Mouse (Mus musculus) intestine, embryonic 15.5 days (tissue): ENCODE data around the gene Gclc. TPM values are rescaled to one million over a fixed set of nuclear protein-coding genes. Genes with fewer than 3 reads are reported as not detected.

Experiments used
- ATAC-seq: fragments of 200-750 bp; cut with Nextera tagmentation; 2 replicates; pipeline ENCODE4 v1.8.0; 2017; ENCODE audit warnings: moderate TSS enrichment, moderate library complexity
- H3K27ac ChIP-seq: fragments of 300-500 bp; sonication (generic); 2 replicates; pipeline ENCODE4 v1.5.1; 2015; ENCODE audit warnings: mild to moderate bottlenecking, inconsistent platforms
- H3K27me3 ChIP-seq: fragments of 300-500 bp; sonication (generic); replicated peaks from 2 replicates; pipeline ENCODE4 v1.6.1; 2015; ENCODE audit warnings: inconsistent platforms
- H3K36me3 ChIP-seq: fragments of 300-500 bp; sonication (generic); 2 replicates; pipeline ENCODE4 v1.6.1; 2015; ENCODE audit warnings: inconsistent platforms
- H3K4me1 ChIP-seq: fragments of 300-500 bp; sonication (generic); replicated peaks from 2 replicates; pipeline ENCODE4 v1.6.1; 2015; ENCODE audit warnings: inconsistent platforms
- H3K4me2 ChIP-seq: fragments of 300-500 bp; sonication (generic); replicated peaks from 2 replicates; pipeline ENCODE4 v1.6.1; 2015; ENCODE audit warnings: mild to moderate bottlenecking, inconsistent platforms
- H3K4me3 ChIP-seq: fragments of 300-500 bp; sonication (generic); replicated peaks from 2 replicates; pipeline ENCODE4 v1.5.1; 2015; ENCODE audit warnings: inconsistent platforms
- H3K9ac ChIP-seq: fragments of 300-500 bp; sonication (generic); 2 replicates; pipeline ENCODE4 v1.6.1; 2015; ENCODE audit warnings: inconsistent platforms
- H3K9me3 ChIP-seq: fragments of 300-500 bp; sonication (generic); 2 replicates; pipeline ENCODE4 v1.6.1; 2016; ENCODE audit warnings: inconsistent platforms
- WGBS: fragments of 180-500 bp; shearing (Covaris S2); methylation state at CpG from one replicate; pipeline ENCODE4 v1.1.7; 2015; 5-methylcytosine and 5-hydroxymethylcytosine counted together
- polyA plus RNA-seq: library from polyadenylated mRNA; unstranded; fragments of >200 nt; fragmentation: Nextera tagmentation; extraction: Ambion mirVana; gene quantifications from 2 replicates; pipeline ENCODE4 v1.2.1, GENCODE M21; 2015

Gene Gclc
- polyA plus RNA-seq, 1 experiment from 2014 or later: 13.5 TPM

DNA sequence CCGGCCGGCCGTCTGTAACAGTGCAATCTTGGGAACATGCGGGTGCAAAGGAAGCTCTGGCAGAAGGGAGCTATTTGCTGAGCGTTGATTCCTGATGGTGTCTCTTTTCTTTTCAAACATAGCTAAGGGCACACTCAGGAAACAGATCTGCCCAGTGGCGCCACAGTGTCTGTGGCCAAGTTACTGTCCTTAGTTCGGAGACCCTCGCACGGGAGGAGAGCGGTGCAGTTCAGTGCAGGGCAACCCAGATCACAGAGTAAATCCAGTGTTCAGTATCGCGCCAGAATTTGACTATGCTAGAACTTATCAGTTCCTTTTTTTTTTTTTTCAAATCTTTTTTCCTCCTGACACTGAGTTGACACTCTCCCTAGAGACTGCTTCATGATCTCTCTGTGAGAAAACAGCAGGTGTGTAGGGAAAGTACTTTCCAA is 3.2 kb upstream of the Gclc start:
- Histone ChIP-seq H3K27me3 (no peaks in the 10 kb centered on the region), H3K9ac (peak overlapping the region; percentile 68), H3K9me3 (no peaks in the 10 kb centered on the region), H3K36me3 (no peaks in the 10 kb centered on the region), H3K4me1 (peaks cover 6% of the 10 kb centered on the region), H3K4me2 (peak overlapping the region; percentile 88), H3K4me3 (peak overlapping the region; percentile 64), H3K27ac (peak overlapping the region; percentile 85)
- under 1% methylated on average over 12 of the region's 12 CpGs for WGBS
- peak; percentile 13 for ATAC-seq

DNA sequence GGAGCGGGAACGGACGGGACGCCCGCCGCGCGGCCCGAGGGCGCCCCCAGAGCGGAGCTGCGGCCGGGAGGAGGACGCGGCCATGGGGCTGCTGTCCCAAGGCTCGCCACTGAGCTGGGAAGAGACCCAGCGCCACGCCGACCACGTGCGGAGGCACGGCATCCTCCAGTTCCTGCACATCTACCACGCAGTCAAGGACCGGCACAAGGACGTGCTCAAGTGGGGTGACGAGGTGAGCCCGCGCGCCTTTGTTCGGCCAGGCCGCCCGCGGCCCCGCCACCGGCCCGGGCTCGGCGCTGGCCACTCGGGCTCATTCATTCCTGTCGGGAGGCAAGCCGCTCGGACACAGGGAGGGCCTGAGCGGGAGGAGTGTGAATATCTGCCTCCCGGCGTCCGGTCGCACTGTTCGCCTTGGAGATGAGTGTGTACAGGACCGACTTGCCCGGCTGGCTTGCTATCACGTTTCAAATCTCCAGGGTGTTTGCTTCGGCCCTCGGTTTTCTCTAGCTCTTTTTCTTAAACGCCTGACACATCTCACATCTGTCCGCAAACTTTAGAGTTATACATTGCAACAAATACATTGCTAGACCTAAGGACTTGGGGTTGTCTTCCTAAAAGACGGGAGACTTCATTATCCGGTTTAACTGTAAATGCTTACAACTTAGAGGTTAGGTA is 530 bp downstream of the Gclc start:
- Histone ChIP-seq H3K4me3 (peak overlapping the region; percentile 82), H3K4me1 (peaks cover 10% of the 10 kb centered on the region), H3K36me3 (no peaks in the 10 kb centered on the region), H3K27ac (peak overlapping the region; percentile 82), H3K9me3 (no peaks in the 10 kb centered on the region), H3K27me3 (no peaks in the 10 kb centered on the region), H3K4me2 (peak overlapping the region; percentile 91), H3K9ac (peak overlapping the region; percentile 84)
- peak; percentile 81 for ATAC-seq
- under 1% methylated on average over 53 of the region's 57 CpGs for WGBS

DNA sequence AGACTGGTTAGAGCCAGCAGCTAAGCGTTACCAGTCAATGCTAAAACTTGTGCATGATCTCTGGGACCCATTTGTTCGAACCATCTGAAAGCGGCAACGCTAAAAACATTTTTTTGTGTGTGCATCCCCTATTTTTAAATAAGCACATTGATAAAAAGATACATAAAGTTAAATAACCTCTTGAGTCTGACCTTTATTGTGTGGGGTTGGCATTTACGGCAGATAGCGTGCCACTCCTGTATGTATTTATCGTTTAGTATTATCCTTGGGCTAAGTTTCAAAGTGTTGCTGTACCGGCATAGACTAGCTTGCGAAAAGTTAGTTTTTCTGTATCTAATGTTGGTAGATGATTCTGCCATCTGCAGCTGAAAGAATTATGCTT is 1.1 kb downstream of the Gclc start:
- Histone ChIP-seq H3K9ac (peak overlapping the region; percentile 84), H3K27me3 (no peaks in the 10 kb centered on the region), H3K27ac (no peak overlapping the region), H3K4me2 (peak overlapping the region; percentile 91), H3K36me3 (no peaks in the 10 kb centered on the region), H3K9me3 (no peaks in the 10 kb centered on the region), H3K4me3 (peak overlapping the region; percentile 82), H3K4me1 (peaks cover 7% of the 10 kb centered on the region)
- 15% methylated on average over 9 of the region's 9 CpGs for WGBS
- no peak for ATAC-seq

DNA sequence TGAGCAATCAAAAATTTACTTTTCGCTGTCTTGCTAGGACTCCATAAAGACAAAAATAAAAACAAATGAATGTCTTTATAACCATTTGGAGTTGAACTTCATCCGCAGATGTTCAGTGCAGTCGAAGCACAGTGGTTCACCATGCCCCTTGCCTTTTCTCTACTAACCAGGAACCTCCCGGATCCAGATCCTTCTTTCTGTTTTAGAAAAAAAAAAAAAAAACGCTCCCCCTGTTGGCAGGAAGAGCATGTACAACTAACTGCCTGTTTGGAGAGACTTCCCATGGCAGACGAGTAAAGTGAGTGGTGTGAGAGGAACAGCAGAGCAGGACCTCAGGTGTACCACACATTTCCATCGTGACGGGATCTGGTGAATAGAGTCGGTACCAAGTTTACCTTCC is 1.7 kb downstream of the Gclc start:
- 34% methylated on average over 9 of the region's 9 CpGs for WGBS
- Histone ChIP-seq H3K27ac (no peak overlapping the region), H3K4me3 (0 out of 2 replicates have a peak overlapping the region, but pooled peaks have one; percentile 82), H3K4me2 (peak overlapping the region; percentile 91), H3K27me3 (no peaks in the 10 kb centered on the region), H3K4me1 (peaks cover 7% of the 10 kb centered on the region), H3K9ac (no peak overlapping the region), H3K36me3 (no peaks in the 10 kb centered on the region), H3K9me3 (no peaks in the 10 kb centered on the region)
- no peak for ATAC-seq

DNA sequence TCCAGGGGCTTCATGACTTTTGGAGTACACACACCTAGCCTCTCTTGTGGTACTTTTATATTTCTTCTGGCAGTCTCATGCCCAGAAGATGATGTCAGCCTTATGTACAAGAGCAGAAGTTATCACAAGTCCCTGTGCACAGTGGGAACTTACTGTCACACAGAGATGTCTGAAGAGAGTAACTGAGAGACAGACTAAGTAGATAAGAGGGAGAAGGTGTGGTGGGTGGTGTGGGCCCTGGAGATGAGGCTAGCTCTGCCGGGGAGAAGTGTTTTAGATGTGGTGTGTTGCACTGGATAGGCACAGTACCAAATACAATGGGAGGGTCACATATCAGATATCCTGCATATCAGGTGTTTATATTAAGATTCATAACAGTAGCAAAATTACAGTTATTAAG is 3.0 kb downstream of the Gclc start:
- ATAC-seq: no peak
- Histone ChIP-seq H3K4me2 (no peak overlapping the region), H3K4me3 (no peak overlapping the region), H3K36me3 (no peaks in the 10 kb centered on the region), H3K4me1 (peaks cover 7% of the 10 kb centered on the region; the same call in 1 of the 2 replicates), H3K9ac (no peak overlapping the region), H3K27ac (no peak overlapping the region), H3K9me3 (no peaks in the 10 kb centered on the region), H3K27me3 (no peaks in the 10 kb centered on the region)
- 71% methylated on average over 1 of the region's 1 CpGs for WGBS

DNA sequence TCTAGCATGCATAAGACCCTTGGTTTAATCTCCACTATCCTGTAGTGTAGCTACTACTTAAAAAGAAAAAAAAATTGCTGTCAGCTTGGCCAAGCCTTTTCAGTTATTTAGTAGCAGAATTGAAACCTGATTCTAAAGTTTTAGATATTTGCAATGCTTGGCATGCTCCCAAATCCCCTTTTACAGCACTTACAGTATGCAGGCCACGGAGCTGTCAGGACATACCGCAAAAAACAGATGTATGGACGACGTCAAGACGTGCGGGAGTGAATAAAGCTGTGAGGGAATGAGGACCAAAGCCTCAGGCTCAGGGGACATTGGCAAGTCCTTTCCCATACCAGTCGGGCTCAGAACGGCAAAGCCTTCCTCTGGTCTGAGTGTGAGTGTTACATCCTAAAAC is 4.1 kb downstream of the Gclc start:
- Histone ChIP-seq H3K4me3 (no peak overlapping the region), H3K27ac (no peak overlapping the region), H3K27me3 (no peaks in the 10 kb centered on the region), H3K9ac (no peak overlapping the region), H3K4me1 (peaks cover 7% of the 10 kb centered on the region; the same call in 1 of the 2 replicates), H3K36me3 (no peaks in the 10 kb centered on the region), H3K9me3 (no peaks in the 10 kb centered on the region), H3K4me2 (no peak overlapping the region)
- no peak for ATAC-seq
- 49% methylated on average over 8 of the region's 8 CpGs for WGBS

DNA sequence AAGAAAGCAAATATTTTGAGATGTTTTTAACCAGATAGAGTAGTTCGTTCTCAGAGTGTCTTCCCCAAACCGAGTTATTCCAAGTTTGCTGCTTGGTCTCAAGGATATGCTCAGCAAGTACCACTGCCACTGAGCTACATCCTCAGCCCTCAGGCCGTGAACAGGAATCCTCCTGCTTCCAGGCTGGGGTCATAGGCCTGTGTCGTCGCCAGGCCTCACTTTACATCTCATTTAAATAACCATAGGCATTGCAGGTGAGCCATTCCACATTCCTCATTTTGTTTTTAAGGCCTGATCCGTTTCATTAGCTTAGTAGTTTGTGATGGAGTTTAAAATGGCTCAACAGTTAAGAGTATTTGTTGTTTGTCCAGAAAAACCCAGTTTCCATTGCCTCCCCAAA is 4.8 kb downstream of the Gclc start:
- no peak overlapping the region for H3K9ac ChIP-seq
- no peak overlapping the region for H3K27ac ChIP-seq
- WGBS: 83% methylated on average over 6 of the region's 6 CpGs
- no peaks in the 10 kb centered on the region for H3K27me3 ChIP-seq
- H3K4me3 ChIP-seq: no peak overlapping the region
- no peaks in the 10 kb centered on the region for H3K9me3 ChIP-seq
- ATAC-seq: no peak
- H3K4me1 ChIP-seq: peaks cover 7% of the 10 kb centered on the region; the same call in 1 of the 2 replicates
- no peak overlapping the region for H3K4me2 ChIP-seq
- no peaks in the 10 kb centered on the region for H3K36me3 ChIP-seq

DNA sequence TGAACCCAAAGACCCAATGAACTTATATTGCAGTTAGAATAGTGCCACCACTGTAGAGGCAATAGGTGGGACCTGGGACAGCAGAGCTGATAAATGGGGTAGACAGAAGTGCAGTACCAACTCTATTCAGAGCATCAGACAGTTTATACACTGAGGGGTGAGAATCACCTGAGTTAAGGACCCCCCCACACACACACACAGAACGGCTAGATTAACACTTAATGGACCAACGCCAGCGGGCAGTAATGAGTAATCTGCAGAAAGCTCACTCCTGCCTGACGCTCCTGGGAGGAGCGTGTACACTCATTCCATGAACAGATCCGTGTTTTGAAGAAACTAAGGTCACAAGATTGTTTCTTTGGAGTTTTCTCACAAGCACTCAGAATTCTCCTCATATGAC is 5.4 kb downstream of the Gclc start:
- WGBS: 80% methylated on average over 6 of the region's 6 CpGs
- H3K4me1 ChIP-seq: peaks cover 7% of the 10 kb centered on the region; the same call in 1 of the 2 replicates
- no peak for ATAC-seq
- no peaks in the 10 kb centered on the region for H3K27me3 ChIP-seq
- H3K9ac ChIP-seq: no peak overlapping the region
- no peak overlapping the region for H3K27ac ChIP-seq
- H3K4me2 ChIP-seq: no peak overlapping the region
- no peak overlapping the region for H3K4me3 ChIP-seq
- no peaks in the 10 kb centered on the region for H3K9me3 ChIP-seq
- H3K36me3 ChIP-seq: no peaks in the 10 kb centered on the region

DNA sequence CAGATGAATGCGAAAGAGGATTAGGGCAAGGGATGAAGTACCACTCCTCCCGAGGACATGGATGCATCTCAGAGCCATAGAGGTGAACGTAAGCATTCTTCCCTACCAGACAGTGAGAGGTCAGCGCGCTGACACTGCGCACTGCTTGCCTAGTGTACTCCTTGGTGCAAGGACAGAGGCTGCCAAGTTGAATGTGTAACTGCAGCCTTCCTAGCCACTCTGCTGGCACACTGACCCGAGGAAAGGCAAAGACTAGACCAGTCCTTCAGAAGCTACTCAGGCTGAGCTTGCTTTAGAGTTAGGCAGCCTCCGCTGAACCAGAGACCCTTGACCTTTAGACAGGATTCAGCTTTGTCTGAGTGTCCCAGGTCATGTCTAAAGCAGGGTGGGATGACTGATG is 11.9 kb downstream of the Gclc start:
- ATAC-seq: no peak; the same call in 1 of the 2 replicates
- Histone ChIP-seq H3K9me3 (no peaks in the 10 kb centered on the region), H3K27ac (no peak overlapping the region), H3K9ac (no peak overlapping the region), H3K4me1 (no peaks in the 10 kb centered on the region), H3K4me3 (no peak overlapping the region), H3K27me3 (no peaks in the 10 kb centered on the region), H3K36me3 (no peaks in the 10 kb centered on the region), H3K4me2 (no peak overlapping the region)
- 83% methylated on average over 8 of the region's 8 CpGs for WGBS

DNA sequence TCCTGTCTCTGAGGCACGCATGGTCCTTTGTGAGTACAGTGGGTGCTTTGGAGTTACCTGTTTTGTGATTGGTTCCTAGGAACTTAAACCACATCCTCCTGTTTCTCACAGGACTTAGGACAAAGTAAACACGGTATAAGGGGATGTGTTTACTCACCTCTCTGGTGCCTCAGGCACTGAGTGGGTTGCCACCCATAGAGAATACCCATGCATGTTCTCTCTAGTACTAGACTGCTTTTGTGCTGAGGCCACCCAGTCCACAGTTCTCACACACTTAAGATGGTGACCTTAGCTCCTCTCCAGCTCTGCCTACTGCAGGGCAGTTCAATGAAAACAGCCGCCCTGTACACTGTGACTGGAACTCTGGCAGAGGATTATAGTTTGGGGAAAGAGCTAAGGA is 12.4 kb downstream of the Gclc start:
- Histone ChIP-seq H3K27me3 (no peaks in the 10 kb centered on the region), H3K4me1 (no peaks in the 10 kb centered on the region), H3K4me2 (no peak overlapping the region), H3K27ac (no peak overlapping the region), H3K36me3 (no peaks in the 10 kb centered on the region), H3K9ac (no peak overlapping the region), H3K9me3 (no peaks in the 10 kb centered on the region), H3K4me3 (no peak overlapping the region)
- WGBS: 63% methylated on average over 3 of the region's 3 CpGs
- no peak for ATAC-seq

DNA sequence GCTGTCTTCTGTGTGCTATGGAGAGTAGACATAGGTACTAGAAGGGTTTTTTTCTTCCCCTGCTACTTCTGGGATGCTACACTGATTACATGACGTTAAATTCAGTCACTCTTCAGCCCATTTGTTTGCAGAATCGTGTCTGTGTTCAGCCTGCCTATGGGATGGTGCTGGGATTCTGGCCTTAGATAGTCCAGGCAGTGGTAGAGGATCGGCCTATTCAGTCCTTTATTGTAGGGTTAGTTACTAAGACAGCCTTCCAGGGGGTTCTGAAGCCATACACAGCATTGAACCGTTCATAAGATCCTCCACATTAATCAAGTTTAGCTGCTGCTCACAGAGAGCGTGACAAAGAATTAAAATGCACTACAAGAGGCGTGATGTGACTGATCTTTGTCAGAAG is 16.6 kb downstream of the Gclc start:
- H3K27me3 ChIP-seq: no peaks in the 10 kb centered on the region
- no peak for ATAC-seq
- no peak overlapping the region for H3K9ac ChIP-seq
- no peaks in the 10 kb centered on the region for H3K36me3 ChIP-seq
- 80% methylated on average over 6 of the region's 6 CpGs for WGBS
- no peak overlapping the region for H3K27ac ChIP-seq
- H3K9me3 ChIP-seq: no peaks in the 10 kb centered on the region
- no peak overlapping the region for H3K4me3 ChIP-seq
- H3K4me2 ChIP-seq: no peak overlapping the region
- no peaks in the 10 kb centered on the region for H3K4me1 ChIP-seq

DNA sequence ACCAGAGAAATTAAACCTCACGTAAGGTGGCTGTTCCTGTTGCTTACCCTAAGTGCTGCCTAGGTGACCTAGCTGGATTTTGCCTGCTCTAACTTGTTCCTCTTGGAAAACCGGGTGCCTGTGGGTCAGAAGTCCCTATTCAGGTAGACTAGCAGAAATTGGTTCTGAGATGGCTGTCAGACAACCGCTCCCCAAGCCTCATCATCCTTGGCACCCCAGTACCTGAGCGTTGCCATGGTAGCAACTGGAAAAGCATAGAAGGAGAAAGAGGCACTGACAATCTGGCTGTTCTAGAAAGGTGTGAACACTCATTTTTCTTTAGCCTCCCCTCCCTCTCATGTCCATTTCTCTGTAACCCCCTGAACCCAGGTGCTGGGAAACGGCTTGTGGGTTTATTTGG is 17.0 kb downstream of the Gclc start:
- Histone ChIP-seq H3K9ac (no peak overlapping the region), H3K27me3 (no peaks in the 10 kb centered on the region), H3K36me3 (no peaks in the 10 kb centered on the region), H3K4me1 (0 out of 2 replicates have a peak, but pooled peaks cover under 1% of the 10 kb centered on the region), H3K4me3 (no peak overlapping the region), H3K9me3 (no peaks in the 10 kb centered on the region), H3K27ac (no peak overlapping the region), H3K4me2 (no peak overlapping the region)
- no peak for ATAC-seq
- WGBS: 84% methylated on average over 5 of the region's 5 CpGs

DNA sequence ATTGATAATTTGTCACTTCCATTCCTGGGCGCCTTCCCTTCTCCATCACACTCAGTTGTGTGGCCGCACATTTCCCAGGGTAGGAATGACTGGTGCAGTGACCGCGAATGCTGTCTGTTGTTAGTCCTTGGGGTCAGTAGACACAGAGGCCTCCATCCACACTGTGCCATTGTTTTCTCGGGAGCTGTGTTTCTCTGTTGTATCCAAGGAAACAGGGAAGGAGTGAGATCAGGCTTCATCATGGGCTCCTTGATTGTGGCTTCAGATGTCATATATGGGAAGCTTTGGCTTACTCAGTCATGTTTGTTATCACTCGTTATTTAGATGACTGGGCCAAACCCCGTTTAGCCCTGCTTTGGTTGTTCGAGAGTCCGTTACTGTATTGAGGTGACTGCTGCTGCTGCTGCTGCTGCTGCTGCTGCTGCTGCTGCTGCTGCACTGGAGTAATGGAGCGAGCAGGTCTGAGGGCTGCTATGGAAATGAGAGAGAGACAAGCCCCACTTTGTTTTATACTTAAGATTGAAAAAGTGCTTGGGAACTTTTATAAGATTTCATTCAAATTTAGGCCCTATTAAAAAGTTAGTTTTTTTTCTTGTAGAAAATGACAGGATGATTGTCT is 17.5 kb downstream of the Gclc start:
- Histone ChIP-seq H3K36me3 (no peaks in the 10 kb centered on the region), H3K9me3 (no peaks in the 10 kb centered on the region), H3K27me3 (no peaks in the 10 kb centered on the region), H3K4me1 (0 out of 2 replicates have a peak, but pooled peaks cover 5% of the 10 kb centered on the region), H3K27ac (no peak overlapping the region), H3K9ac (no peak overlapping the region), H3K4me2 (no peak overlapping the region), H3K4me3 (no peak overlapping the region)
- ATAC-seq: no peak
- WGBS: 73% methylated on average over 10 of the region's 10 CpGs
